Mouse (Mus musculus) C2C12 (cell line): ENCODE results near the gene Rpl19.

Experiments
- CEBPB ChIP-seq: IDR thresholded peaks from one replicate; pipeline ENCODE4 v1.6.1; 2011; ENCODE audit warnings: low read depth, mild to moderate bottlenecking, control low read depth, moderate library complexity
- CTCF ChIP-seq: IDR thresholded peaks from one replicate; pipeline ENCODE4 v1.5.1; 2011; ENCODE audit not compliant: control insufficient read depth, insufficient read depth, insufficient read length
- MAX ChIP-seq: IDR thresholded peaks from one replicate; pipeline ENCODE4 v1.6.1; 2011; ENCODE audit warnings: mild to moderate bottlenecking, control low read depth

DNA sequence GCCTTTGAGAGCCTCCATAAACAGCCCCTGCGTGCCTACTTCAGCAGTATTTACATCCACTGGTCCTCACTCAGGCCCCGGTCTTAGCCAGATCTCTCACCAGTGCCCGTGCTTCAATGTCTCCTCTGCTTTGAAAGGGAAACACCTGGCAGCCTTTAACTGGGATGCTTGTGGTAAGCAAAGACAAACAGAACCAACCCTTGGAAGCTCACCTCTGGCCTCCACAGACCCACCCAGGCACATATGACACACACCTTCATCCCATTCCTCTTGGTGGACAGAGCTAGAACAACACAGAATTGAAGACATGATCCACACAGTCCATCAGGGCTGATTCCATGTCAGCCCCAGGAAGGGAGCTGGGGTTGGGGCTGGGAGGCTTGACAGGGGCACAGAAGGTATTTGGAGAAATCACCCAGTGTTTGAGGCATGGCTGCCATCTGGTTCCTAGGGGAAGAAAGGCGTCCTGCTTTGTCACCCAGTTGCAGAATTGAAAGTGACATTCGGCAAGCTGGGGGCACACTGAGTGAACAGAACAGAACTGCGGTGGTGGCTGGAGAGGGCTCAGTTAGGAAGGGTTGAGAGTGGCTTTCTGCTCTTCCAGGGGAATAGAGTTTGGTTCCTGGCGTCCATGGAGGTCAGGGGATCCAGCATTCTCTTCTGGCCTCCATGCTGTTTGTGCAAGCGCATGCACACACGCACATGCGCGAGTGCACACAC is 28.3 kb upstream of the Rpl19 start:
- TF ChIP-seq CTCF (no peak), MAX (no peak), CEBPB (no peak)
